Mouse (Mus musculus) hindbrain, postnatal 0 days (tissue): ENCODE measurements at regions not wholly inside any gene's neighbourhood (a gene's known extent, or its start where the extent isn't known, plus 50 kb on each side); places are given as distances from the start of the nearest gene placed in this dataset.
"Not testable (repeated sequence)": the region's sequence is repeated elsewhere in the genome, so short reads cannot be mapped to it uniquely, and the experiment has no call there.

Experiments
- ATAC-seq: fragments of 200-750 bp; cut with Nextera tagmentation; 2 replicates; pipeline ENCODE4 v1.8.0; 2017; ENCODE audit warnings: mild to moderate bottlenecking, moderate TSS enrichment, moderate library complexity
- DNase-seq: peaks from one replicate; pipeline ENCODE4 v3.0.0-alpha.2; 2015; ENCODE audit warnings: low spot score
- H3K27ac ChIP-seq: fragments of 300-500 bp; sonication (generic); 2 replicates; pipeline ENCODE4 v1.5.1; 2014; ENCODE audit warnings: mild to moderate bottlenecking
- H3K27me3 ChIP-seq: fragments of 300-500 bp; sonication (generic); 2 replicates; pipeline ENCODE4 v1.6.1; 2014; ENCODE audit warnings: low read length, mixed read lengths; ENCODE audit not compliant: insufficient read depth
- H3K36me3 ChIP-seq: fragments of 300-500 bp; sonication (generic); 2 replicates; pipeline ENCODE4 v1.6.1; 2014; ENCODE audit warnings: low read length, mixed read lengths; ENCODE audit not compliant: insufficient read depth
- H3K4me1 ChIP-seq: fragments of 300-500 bp; sonication (generic); 2 replicates; pipeline ENCODE4 v1.6.1; 2014; ENCODE audit warnings: antibody characterized with exemption, low read length, mixed read lengths; ENCODE audit not compliant: insufficient read depth
- H3K4me2 ChIP-seq: fragments of 300-500 bp; sonication (generic); 2 replicates; pipeline ENCODE4 v1.6.1; 2014; ENCODE audit warnings: low read depth, mild to moderate bottlenecking, low read length, moderate library complexity, mixed read lengths
- H3K4me3 ChIP-seq: fragments of 300-500 bp; sonication (generic); 2 replicates; pipeline ENCODE4 v1.5.1; 2014; ENCODE audit warnings: low read length
- H3K9ac ChIP-seq: fragments of 300-500 bp; sonication (generic); replicated peaks from 2 replicates; pipeline ENCODE4 v1.6.1; 2014; ENCODE audit warnings: mild to moderate bottlenecking, low read length, moderate library complexity, mixed read lengths
- H3K9me3 ChIP-seq: fragments of 300-500 bp; sonication (generic); 2 replicates; pipeline ENCODE4 v1.6.1; 2016; ENCODE audit warnings: low read length, mixed read lengths
- CTCF ChIP-seq: IDR thresholded peaks from 2 replicates; pipeline ENCODE4 v1.5.1; 2016; ENCODE audit warnings: antibody characterized with exemption, control low read depth, low read depth
- WGBS: fragments of 180-500 bp; shearing (Covaris S2); extraction: QIAGEN DNeasy Blood & Tissue Kit; methylation state at CpG from one replicate; pipeline ENCODE4 v1.1.7; 2014; 5-methylcytosine and 5-hydroxymethylcytosine counted together

GRCm38 (mm10) chr16:86210547-86210946 is 308.9 kb upstream of the Adamts5 start:
- Histone ChIP-seq H3K4me1 (no peaks in the 10 kb centered on the region), H3K27ac (no peak overlapping the region), H3K9ac (no peak overlapping the region), H3K27me3 (no peaks in the 10 kb centered on the region), H3K36me3 (no peaks in the 10 kb centered on the region), H3K4me3 (no peak overlapping the region), H3K9me3 (no peaks in the 10 kb centered on the region), H3K4me2 (no peak overlapping the region)
- TF ChIP-seq CTCF: no peak
- DNase-seq: no peak
- no peak for ATAC-seq

DNA sequence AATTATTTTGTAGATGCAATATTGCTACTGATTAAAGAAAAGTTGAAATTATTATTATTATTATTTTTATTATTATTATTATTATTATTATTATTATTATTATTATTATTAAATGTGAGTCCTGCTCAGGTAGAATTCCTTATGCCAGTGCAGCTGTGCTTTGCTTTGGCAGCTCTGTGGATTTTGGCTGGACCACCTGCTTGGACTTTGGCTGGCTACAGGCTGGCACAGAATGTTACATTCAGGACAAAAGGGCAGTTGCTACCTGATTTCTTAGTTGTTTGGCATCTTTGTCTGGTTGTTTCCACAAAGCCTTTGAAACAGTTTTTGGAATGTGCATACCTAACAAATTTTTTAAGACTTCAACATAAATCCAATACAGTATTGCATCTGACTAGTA is 307.7 kb upstream of the Adamts5 start:
- no peak for TF ChIP-seq CTCF
- Histone ChIP-seq H3K9me3 (no peaks in the 10 kb centered on the region), H3K27ac (no peak overlapping the region), H3K4me2 (no peak overlapping the region), H3K4me3 (no peak overlapping the region), H3K9ac (no peak overlapping the region), H3K36me3 (no peaks in the 10 kb centered on the region), H3K4me1 (no peaks in the 10 kb centered on the region), H3K27me3 (no peaks in the 10 kb centered on the region)
- DNase-seq (no peak), ATAC-seq (no peak)

GRCm38 (mm10) chr16:86189874-86190273 is 288.2 kb upstream of the Adamts5 start:
- Histone ChIP-seq H3K4me3 (no peak overlapping the region), H3K27ac (no peak overlapping the region), H3K9me3 (no peaks in the 10 kb centered on the region), H3K27me3 (no peaks in the 10 kb centered on the region), H3K4me1 (no peaks in the 10 kb centered on the region), H3K4me2 (no peak overlapping the region), H3K9ac (no peak overlapping the region), H3K36me3 (no peaks in the 10 kb centered on the region)
- DNase-seq: no peak
- 85% methylated on average over 1 of the region's 1 CpGs for WGBS
- no peak for ATAC-seq
- TF ChIP-seq CTCF: no peak

- Histone ChIP-seq H3K36me3 (no peaks in the 10 kb centered on the region), H3K9me3 (no peaks in the 10 kb centered on the region), H3K9ac (no peak overlapping the region), H3K27ac (no peak overlapping the region), H3K4me3 (no peak overlapping the region), H3K4me1 (no peaks in the 10 kb centered on the region), H3K4me2 (no peak overlapping the region), H3K27me3 (no peaks in the 10 kb centered on the region)
- ATAC-seq: no peak
- 92% methylated on average over 3 of the region's 3 CpGs for WGBS
- no peak for TF ChIP-seq CTCF
- DNase-seq: no peak
Observed at GRCm38 (mm10) chr16:86188966-86189365, 287.3 kb upstream of the Adamts5 start.

- H3K4me3 ChIP-seq, H3K4me2 ChIP-seq, H3K9ac ChIP-seq, H3K9me3 ChIP-seq, H3K4me1 ChIP-seq, H3K27me3 ChIP-seq, H3K27ac ChIP-seq, ATAC-seq, DNase-seq, H3K36me3 ChIP-seq: not testable (repeated sequence)
- 57% methylated on average over 4 of the region's 4 CpGs for WGBS
Observed at GRCm38 (mm10) chr16:86187609-86188008, 286.0 kb upstream of the Adamts5 start.

DNA sequence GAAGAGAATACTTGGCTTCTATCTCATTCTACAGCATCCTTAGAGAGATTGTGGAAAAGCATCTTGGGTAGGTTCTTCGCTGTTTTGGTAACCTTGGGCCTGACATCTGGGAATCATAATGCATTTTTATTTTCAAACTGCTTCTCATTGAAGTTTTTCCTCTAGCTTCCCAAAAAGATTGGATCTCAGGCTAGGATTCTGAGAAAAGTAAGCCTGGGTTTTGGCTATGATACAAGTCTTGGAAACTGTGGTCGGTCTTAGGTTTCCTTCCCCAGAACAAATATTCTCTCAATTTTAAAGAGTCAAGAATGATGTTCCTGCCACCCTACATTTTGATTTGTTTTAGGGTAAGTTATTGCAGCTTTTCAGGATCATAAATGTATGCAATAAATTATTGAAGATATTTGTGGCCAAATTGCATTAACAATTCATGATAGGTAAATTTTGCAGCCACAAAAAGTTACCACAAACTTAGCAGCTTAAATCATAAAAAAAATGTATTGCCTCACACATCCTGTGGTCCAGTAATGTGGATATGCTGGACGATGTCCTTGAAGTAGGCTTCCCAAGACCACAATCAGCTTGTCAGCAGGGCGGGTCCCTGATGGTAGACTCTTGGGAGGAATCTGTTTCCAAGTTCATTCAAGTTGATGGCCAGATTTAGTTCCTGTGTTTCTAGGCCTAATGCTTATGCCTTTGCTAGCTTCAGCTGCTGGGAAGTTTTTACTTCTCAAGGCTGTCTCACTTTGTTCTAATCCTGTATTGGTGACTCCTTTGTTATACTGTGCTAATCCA is 257.6 kb upstream of the Adamts5 start:
- Histone ChIP-seq H3K36me3 (no peaks in the 10 kb centered on the region), H3K27ac (no peak overlapping the region), H3K4me1 (no peaks in the 10 kb centered on the region), H3K9ac (no peak overlapping the region), H3K4me3 (no peak overlapping the region), H3K4me2 (no peak overlapping the region), H3K9me3 (no peaks in the 10 kb centered on the region), H3K27me3 (no peaks in the 10 kb centered on the region)
- ATAC-seq (no peak), DNase-seq (no peak)
- WGBS: 88% methylated on average over 4 of the region's 4 CpGs
- no peak for TF ChIP-seq CTCF

DNA sequence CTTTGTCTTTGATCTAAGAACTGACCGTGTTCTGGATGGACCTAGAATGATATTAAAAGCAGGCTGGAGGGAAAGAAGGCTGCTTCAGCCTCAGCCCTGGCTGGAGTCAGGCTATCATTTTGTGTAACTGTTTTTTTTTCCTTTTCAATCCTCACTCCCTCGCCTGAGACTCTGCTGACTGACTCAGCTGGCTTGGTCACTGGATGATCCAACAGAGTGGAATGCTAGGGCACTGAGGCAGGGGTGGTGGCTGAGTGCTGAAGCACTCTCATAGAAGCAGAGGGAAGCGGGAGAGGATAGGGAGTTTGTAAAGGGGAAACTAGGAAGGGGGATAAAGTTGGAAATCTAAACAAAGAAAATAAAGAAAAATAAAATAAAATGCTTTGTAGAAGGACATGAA is 236.5 kb upstream of the Adamts5 start:
- Histone ChIP-seq H3K9me3 (no peaks in the 10 kb centered on the region), H3K27me3 (no peaks in the 10 kb centered on the region), H3K36me3 (no peaks in the 10 kb centered on the region), H3K4me1 (no peaks in the 10 kb centered on the region), H3K27ac (no peak overlapping the region), H3K4me3 (no peak overlapping the region), H3K4me2 (no peak overlapping the region), H3K9ac (no peak overlapping the region)
- 71% methylated on average over 3 of the region's 3 CpGs for WGBS
- no peak for TF ChIP-seq CTCF
- DNase-seq (no peak), ATAC-seq (no peak)
